Mouse (Mus musculus) urinary bladder, postnatal 4 days (tissue): Measurements from ENCODE around the gene Pabpc4.
"Not testable (repeated sequence)": the region's sequence is repeated elsewhere in the genome, so short reads cannot be mapped to it uniquely, and the experiment has no call there.

Experiments
- DNase-seq, 2 experiments: peaks; one replicate each; pipeline ENCODE4 v3.0.0; 2021 to 2022; ENCODE audit warnings: low spot score in 2 of 2

Gene Pabpc4

GRCm38 (mm10) chr4:123247147-123247880 is 14.8 kb upstream of the Pabpc4 start:
- DNase-seq = peak in 1 of 2 experiments; percentile 59

GRCm38 (mm10) chr4:123248971-123249567 is 13.1 kb upstream of the Pabpc4 start:
- peak in 1 of 2 experiments; percentile 61 for DNase-seq

- no peak for DNase-seq
These were observed 9.9 kb upstream of the Pabpc4 start for GRCm38 (mm10) chr4:123252214-123252613.

- no peak for DNase-seq
These were observed 7.5 kb upstream of the Pabpc4 start for GRCm38 (mm10) chr4:123254617-123255016.

- no peak for DNase-seq
These were observed 1.9 kb upstream of the Pabpc4 start for GRCm38 (mm10) chr4:123260071-123260746.

GRCm38 (mm10) chr4:123271063-123271462 is 8.9 kb downstream of the Pabpc4 start:
- no peak for DNase-seq

GRCm38 (mm10) chr4:123280117-123280516 is 18.0 kb downstream of the Pabpc4 start:
- no peak for DNase-seq

- peak; percentile 87 to 90 for DNase-seq
These were observed 20.3 kb downstream of the Pabpc4 start for GRCm38 (mm10) chr4:123282500-123282899.

- peak in 1 of 2 experiments; percentile 49 for DNase-seq
These were observed 20.9 kb downstream of the Pabpc4 start for GRCm38 (mm10) chr4:123282915-123283674.

GRCm38 (mm10) chr4:123283675-123284064 is 21.5 kb downstream of the Pabpc4 start:
- DNase-seq = not testable (repeated sequence)

- no peak for DNase-seq
These were observed 22.8 kb downstream of the Pabpc4 start for GRCm38 (mm10) chr4:123284731-123285624.

- no peak for DNase-seq
These were observed 24.6 kb downstream of the Pabpc4 start for GRCm38 (mm10) chr4:123286790-123287189.

- DNase-seq = no peak
These were observed 26.9 kb downstream of the Pabpc4 start for GRCm38 (mm10) chr4:123289038-123289437.

- DNase-seq = no peak
These were observed 30.2 kb downstream of the Pabpc4 start for GRCm38 (mm10) chr4:123292390-123292789.

GRCm38 (mm10) chr4:123292989-123293388 is 30.8 kb downstream of the Pabpc4 start:
- DNase-seq = no peak

GRCm38 (mm10) chr4:123293661-123294443 is 31.7 kb downstream of the Pabpc4 start:
- DNase-seq = no peak

- not testable (repeated sequence) for DNase-seq
These were observed 32.9 kb downstream of the Pabpc4 start for GRCm38 (mm10) chr4:123295026-123295425.

GRCm38 (mm10) chr4:123295516-123296147 is 33.5 kb downstream of the Pabpc4 start:
- no peak for DNase-seq

GRCm38 (mm10) chr4:123296148-123296534 is 34.0 kb downstream of the Pabpc4 start:
- no peak for DNase-seq
